Mouse (Mus musculus): ENCODE measurements around the gene Copa. TPM values are rescaled to one million over a fixed set of nuclear protein-coding genes. Genes with fewer than 3 reads are reported as not detected.
A peak's percentile ranks its signal among the peaks of the same experiment; 100 is the strongest.

Copa gene
- polyA plus RNA-seq, 1 experiment from 2014 or later: 181 TPM

DNA sequence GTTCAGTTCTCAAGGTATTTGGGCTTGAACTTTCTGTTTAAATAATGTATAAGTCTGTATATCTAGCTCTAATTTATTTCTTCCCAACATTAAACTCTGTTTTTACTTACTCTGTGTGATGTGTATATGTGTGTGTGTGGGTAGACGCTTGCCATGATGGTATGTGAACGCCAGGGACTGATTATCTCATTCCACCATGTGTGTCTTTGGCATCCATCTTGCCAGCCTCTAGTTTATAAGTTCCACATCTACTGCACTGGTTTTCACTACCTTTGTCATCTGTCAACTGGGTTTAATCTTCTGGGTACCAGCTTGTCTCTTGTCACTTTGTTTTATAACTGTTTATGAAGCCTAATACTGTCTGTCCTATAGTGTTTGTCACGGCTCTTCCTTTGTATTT, 73.2 kb downstream of the Copa start:
- in situ Hi-C loops (cut with MboI; ENCODE audit: low pct_unique_long_range_greater_than_20kb): no loop called here
- H3K27me3 ChIP-seq: no peaks in the 10 kb centered on the region
- TF ChIP-seq CTCF (IDR thresholded peaks at IDR 0.05): no peak
- CTCF ChIA-PET: no interaction called here
- POLR2A ChIA-PET: no interaction called here
- ATAC-seq (no peak), DNase-seq (ENCODE audit: low read depth, low spot score) (no peak)

DNA sequence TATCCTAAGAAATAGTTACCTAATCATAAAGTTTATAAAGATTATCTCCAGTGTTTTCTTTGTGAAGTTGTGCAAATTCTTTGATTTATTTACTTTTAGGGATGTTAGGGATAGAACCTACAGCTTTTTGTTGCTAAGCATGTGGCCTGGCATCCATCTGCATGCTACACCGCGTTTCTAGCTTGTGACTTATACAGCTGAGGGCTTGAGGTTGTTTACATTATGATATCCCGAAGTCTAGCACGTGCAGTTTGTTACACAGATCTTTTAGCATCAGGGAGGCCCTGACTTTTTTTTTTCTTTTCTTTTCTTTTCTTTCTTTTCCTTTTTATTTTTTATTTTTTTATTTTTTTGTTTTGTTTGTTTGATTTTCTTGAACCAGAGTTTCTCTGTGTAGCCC, 77.6 kb downstream of the Copa start:
- DNase-seq (ENCODE audit: low read depth, low spot score) (no peak), ATAC-seq (no peak)
- in situ Hi-C loops (cut with MboI; ENCODE audit: low pct_unique_long_range_greater_than_20kb): no loop called here
- no peaks in the 10 kb centered on the region for H3K27me3 ChIP-seq
- TF ChIP-seq CTCF (IDR thresholded peaks at IDR 0.05): no peak
- POLR2A ChIA-PET: interaction anchor here (1.7 kb wide), 1 partner anchor 10 kb away, joined by 9 read pairs; no protein-coding TSS in a partner anchor
- CTCF ChIA-PET: interaction anchor here (1.3 to 4.4 kb wide), 4 partner anchors 8 to 150 kb away, joined by 3 to 31 read pairs (median 3); no protein-coding TSS in a partner anchor

DNA sequence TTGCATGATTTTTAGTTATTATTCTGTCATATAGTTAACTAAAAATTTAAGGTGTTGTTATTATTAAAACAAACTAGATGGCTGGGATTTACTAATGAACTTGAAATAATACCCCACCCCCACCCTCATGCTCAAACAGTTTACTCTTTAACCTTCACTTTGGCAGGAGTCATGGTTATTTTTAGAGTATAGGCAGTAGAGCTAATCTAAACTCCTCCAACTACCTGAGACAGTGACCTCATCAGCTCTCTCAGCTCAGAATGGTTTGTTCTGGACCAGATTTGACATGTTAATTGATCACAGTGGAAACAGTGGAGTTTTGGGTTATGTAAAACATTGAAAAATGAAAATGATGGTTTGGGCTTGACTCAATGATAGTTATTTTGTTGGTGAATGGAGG, 78.2 kb downstream of the Copa start:
- DNase-seq (ENCODE audit: low read depth, low spot score): no peak
- no peak for ATAC-seq
- CTCF ChIA-PET: interaction anchor here (1.1 to 4.4 kb wide), 6 partner anchors 9 to 150 kb away, joined by 3 to 31 read pairs (median 4); no protein-coding TSS in a partner anchor
- POLR2A ChIA-PET: interaction anchor here (0.6 to 0.8 kb wide), 2 partner anchors 14 to 187 kb away, joined by 4 read pairs; no protein-coding TSS in a partner anchor
- no peaks in the 10 kb centered on the region for H3K27me3 ChIP-seq
- in situ Hi-C loops (cut with MboI; ENCODE audit: low pct_unique_long_range_greater_than_20kb): no loop called here
- TF ChIP-seq CTCF (IDR thresholded peaks at IDR 0.05): no peak

DNA sequence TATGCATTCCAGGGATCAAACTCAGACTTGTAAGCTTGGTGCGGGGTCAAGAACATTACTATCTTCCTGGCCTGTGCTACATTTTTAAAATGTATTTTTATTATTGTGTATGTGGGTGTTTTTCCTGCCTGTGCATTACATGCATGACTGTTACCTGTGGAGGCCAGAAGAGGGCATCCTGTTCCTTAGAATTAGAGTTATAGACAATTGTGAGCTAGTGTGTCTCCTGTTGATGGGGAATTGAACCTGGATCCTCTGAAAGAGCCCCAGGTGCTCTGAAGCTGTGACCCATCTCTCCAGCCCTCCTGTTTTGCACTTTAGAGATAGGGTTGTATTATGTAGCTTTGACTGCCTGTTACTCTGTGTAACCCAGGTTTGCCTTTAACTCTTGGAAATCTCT, 79.7 kb downstream of the Copa start:
- ChIA-PET CTCF (interaction anchor here (0.8 to 4.4 kb wide), 16 partner anchors 10 to 149 kb away, joined by 3 to 31 read pairs (median 6); no protein-coding TSS in a partner anchor), POLR2A (interaction anchor here (1.0 to 1.7 kb wide), 3 partner anchors 13 to 34 kb away, joined by 4 read pairs; no protein-coding TSS in a partner anchor)
- in situ Hi-C loops (cut with MboI; ENCODE audit: low pct_unique_long_range_greater_than_20kb): no loop called here
- TF ChIP-seq CTCF (IDR thresholded peaks at IDR 0.05): peak; percentile 73
- H3K27me3 ChIP-seq: no peaks in the 10 kb centered on the region
- DNase-seq (ENCODE audit: low read depth, low spot score): no peak
- ATAC-seq: no peak

DNA sequence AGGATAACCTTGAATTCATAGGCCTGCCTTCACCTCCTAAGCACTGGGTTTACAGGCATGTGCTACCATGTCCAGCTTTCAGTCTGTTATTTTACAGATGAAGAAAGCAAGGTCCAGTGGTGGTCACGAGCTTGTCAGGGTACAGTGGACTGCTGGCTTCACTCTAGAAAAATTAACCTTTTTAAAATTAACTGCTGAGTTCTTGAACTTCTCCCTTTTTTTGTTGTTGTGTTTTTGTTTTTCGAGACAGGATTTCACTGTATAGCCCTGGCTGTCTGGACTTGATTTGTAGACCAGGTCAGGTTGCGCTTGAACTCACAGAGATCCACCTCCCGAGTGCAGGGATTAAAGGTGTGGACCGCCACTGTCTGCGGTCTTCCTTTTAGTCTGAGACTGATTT, 80.6 kb downstream of the Copa start:
- POLR2A ChIA-PET: interaction anchor here (1.2 to 1.7 kb wide), 2 partner anchors 13 to 18 kb away, joined by 3 to 4 read pairs; no protein-coding TSS in a partner anchor

DNA sequence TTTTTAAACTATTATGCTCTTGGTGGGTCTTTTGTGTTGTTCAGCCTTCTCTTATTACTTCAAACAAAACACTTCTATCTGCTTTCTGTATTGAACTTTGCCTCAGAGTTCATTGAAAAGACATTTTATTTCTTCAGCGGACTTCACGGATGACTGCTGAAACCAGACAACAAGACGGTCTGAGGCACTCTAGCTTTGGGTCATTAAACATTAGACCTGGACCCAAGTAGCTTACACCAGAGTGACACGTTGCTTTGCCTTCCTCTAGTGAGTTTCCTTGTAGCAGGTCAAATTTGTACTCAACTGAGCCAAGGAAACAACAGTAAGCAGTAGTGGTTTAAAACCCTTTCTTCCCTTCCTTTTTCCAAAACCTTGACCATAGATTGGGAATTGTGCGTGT, 85.6 kb downstream of the Copa start:
- ATAC-seq: no peak
- POLR2A ChIA-PET: interaction anchor here (1.3 kb wide), 1 partner anchor 15 kb away, joined by 3 read pairs; no protein-coding TSS in a partner anchor
- CTCF ChIA-PET: interaction anchor here (1.3 to 2.4 kb wide), 5 partner anchors 9 to 143 kb away, joined by 3 to 12 read pairs (median 3); no protein-coding TSS in a partner anchor
- no peak for TF ChIP-seq CTCF (IDR thresholded peaks at IDR 0.05)
- DNase-seq (ENCODE audit: low read depth, low spot score): no peak
- in situ Hi-C loops (cut with MboI; ENCODE audit: low pct_unique_long_range_greater_than_20kb): no loop called here
- H3K27me3 ChIP-seq: no peaks in the 10 kb centered on the region

More for the DNA sequence above, 80.6 kb downstream of the Copa start:
- TF ChIP-seq CTCF (IDR thresholded peaks at IDR 0.05): no peak
- CTCF ChIA-PET: interaction anchor here (1.0 to 4.4 kb wide), 12 partner anchors 9 to 148 kb away, joined by 3 to 31 read pairs (median 8); no protein-coding TSS in a partner anchor
- DNase-seq (ENCODE audit: low read depth, low spot score) (no peak), ATAC-seq (no peak)
- in situ Hi-C loops (cut with MboI; ENCODE audit: low pct_unique_long_range_greater_than_20kb): no loop called here
- H3K27me3 ChIP-seq: no peaks in the 10 kb centered on the region

DNA sequence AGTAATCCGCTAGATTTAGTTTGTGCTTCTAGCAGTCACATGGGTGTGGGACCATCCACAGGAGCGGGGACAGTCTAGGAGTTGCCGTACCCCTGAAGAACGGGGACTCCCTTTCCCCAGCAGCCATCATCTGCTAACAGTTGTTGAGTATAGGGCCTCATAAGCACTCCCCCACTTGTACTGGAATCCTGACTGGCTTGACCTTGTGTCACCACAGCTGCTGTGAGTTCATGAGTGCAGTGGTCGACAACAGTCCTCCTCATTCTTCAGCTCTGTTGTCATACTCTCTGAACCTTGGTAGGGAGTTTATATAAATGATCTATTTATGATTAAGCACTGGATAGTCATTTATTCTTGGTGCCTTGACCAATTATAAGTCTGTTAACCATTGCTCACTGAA, 87.5 kb downstream of the Copa start:
- in situ Hi-C loops (cut with MboI; ENCODE audit: low pct_unique_long_range_greater_than_20kb): no loop called here
- no peaks in the 10 kb centered on the region for H3K27me3 ChIP-seq
- no peak for ATAC-seq
- POLR2A ChIA-PET: no interaction called here
- CTCF ChIA-PET: interaction anchor here (0.9 kb wide), 1 partner anchor 19 kb away, joined by 3 read pairs; no protein-coding TSS in a partner anchor
- no peak for DNase-seq (ENCODE audit: low read depth, low spot score)
- no peak for TF ChIP-seq CTCF (IDR thresholded peaks at IDR 0.05)

Other genes with a start within 250 kb of the Copa start
- 0.01 TPM for gene Cd84, start 242.8 kb upstream of the Copa start, polyA plus RNA-seq (2021)
- gene Gm10521, start 186.9 kb upstream of the Copa start, polyA plus RNA-seq (2021): not detected
- gene Slamf6, start 165.0 kb upstream of the Copa start, polyA plus RNA-seq (2021): not detected
- 11.5 TPM for gene Vangl2, start 54.1 kb upstream of the Copa start, polyA plus RNA-seq (2021)
- gene Nhlh1, start 25.0 kb upstream of the Copa start, polyA plus RNA-seq (2021): not detected
- gene Ncstn, start 266 bp downstream of the Copa start, polyA plus RNA-seq (2021): 144 TPM
- gene Pex19, start 44.2 kb downstream of the Copa start, polyA plus RNA-seq (2021): 104 TPM
- 162 TPM for gene Dcaf8, start 65.6 kb downstream of the Copa start, polyA plus RNA-seq (2021)
- 723 TPM for gene Pea15a, start 124.3 kb downstream of the Copa start, polyA plus RNA-seq (2021)
- 4.2 TPM for gene Casq1, start 137.3 kb downstream of the Copa start, polyA plus RNA-seq (2021)
- gene Atp1a4, start 175.9 kb downstream of the Copa start, polyA plus RNA-seq (2021): 0.06 TPM
- gene Igsf8, start 179.1 kb downstream of the Copa start, polyA plus RNA-seq (2021): 148 TPM
- 0.69 TPM for gene Atp1a2, start 215.5 kb downstream of the Copa start, polyA plus RNA-seq (2021)
- gene Kcnj9, start 246.8 kb downstream of the Copa start, polyA plus RNA-seq (2021): 0.08 TPM

All from Patski (cell line).